Mouse (Mus musculus) olfactory bulb, adult 2 months (tissue): ENCODE measurements around the gene Cdk4.

Source experiments
- CTCF ChIP-seq: fragments of 200-500 bp; IDR thresholded peaks from 2 replicates; pipeline ENCODE4 v1.5.1; 2012; ENCODE audit warnings: low read depth, mild to moderate bottlenecking, low read length, moderate library complexity; ENCODE audit not compliant: insufficient read depth
- POLR2A ChIP-seq: fragments of 200-500 bp; IDR thresholded peaks from 2 replicates; pipeline ENCODE4 v1.6.1; 2012; ENCODE audit warnings: mild to moderate bottlenecking, low read depth, low read length, moderate library complexity; ENCODE audit not compliant: insufficient read depth

DNA sequence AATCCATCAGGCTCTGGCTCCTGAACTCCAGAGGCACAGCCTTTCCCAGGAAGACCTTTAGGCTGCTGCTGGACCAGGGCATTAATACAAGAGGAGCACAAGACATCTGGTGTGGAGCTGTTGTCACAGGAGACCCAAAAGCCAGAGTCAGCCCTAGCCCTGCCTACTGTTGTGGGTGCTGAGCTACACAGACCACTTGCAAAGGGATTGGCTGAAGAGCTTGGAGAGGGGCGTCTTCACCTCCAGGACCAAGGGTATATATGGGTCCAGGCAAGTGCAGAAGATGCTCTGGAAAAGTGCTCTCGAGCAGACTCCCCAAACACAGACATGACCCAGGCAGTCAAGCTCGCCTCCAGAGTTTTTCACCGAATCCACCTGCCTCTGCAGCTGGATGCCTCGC lies 15.4 kb upstream of the Cdk4 start, which contains the start of gene Cyp27b1:
- TF ChIP-seq CTCF, result no peak
- no peak for TF ChIP-seq POLR2A
